Mouse (Mus musculus) 3T3-L1 (cell line): ENCODE results near the gene Tapt1.

Source experiments
- DNase-seq: peaks from one replicate; pipeline ENCODE4 v3.0.0-alpha.2; 2015; ENCODE audit warnings: low read depth, low spot score

Gene Tapt1

DNA sequence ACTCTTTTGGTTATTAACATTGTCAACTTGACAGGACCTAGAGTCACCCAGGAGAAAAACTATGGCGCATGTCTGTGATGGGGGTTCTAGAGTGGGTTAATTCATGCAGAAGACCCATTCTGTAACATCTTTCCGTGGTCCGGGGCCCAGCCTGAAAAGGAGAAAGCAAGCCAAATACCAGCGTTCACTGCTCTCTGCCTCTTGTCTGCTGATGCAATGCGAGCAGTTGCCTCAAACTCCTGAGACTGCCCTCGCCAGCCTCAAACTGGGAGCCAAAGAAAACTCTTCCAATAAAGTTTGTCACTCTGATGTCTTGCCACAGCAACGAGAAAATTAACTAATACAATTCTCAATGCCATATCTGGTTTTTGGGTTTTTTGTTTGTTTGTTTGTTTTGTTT, 8.2 kb upstream of the Tapt1 start:
- DNase-seq: no peak

GRCm38 (mm10) chr5:44233933-44234332, 7.5 kb upstream of the Tapt1 start:
- DNase-seq: no peak

GRCm38 (mm10) chr5:44228756-44229155, 2.3 kb upstream of the Tapt1 start:
- DNase-seq: no peak

DNA sequence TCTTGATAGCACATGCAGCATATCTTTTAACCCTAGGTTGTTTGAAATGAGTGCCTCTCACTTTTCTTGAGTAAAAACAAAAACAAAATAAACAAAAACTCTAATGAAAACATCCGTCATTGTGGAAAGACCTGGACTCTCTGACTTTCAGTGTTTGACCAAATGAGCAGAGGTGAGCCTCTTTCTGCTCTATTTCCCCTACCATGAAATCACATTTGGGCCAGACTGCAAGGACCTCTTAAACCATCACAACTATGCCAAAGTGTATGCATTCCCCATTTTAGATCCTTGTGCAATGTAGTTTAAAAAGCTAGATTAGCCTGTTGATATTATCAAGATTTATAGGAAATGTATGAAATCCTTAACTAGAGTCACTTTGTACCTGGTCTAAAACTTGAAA, 1.9 kb upstream of the Tapt1 start:
- no peak for DNase-seq

DNA sequence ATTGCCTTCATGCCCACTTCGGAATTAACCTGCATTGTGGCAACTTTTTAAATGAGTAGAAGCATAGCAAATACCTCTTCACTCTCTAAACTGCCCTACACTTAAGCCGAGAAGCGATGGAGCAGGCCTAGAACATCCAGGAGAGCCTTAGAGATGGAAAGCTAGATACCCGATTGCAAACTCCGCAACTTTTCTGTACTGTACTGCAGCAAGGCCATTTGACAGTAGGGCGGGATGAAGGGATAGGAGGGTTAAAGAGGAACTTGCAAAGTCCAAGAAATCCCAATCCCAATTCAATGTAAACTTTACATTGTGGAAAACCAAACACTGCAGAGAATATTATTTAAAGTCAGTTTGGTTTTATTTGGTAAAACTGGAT, 1.0 kb upstream of the Tapt1 start:
- DNase-seq: peak; percentile 49

DNA sequence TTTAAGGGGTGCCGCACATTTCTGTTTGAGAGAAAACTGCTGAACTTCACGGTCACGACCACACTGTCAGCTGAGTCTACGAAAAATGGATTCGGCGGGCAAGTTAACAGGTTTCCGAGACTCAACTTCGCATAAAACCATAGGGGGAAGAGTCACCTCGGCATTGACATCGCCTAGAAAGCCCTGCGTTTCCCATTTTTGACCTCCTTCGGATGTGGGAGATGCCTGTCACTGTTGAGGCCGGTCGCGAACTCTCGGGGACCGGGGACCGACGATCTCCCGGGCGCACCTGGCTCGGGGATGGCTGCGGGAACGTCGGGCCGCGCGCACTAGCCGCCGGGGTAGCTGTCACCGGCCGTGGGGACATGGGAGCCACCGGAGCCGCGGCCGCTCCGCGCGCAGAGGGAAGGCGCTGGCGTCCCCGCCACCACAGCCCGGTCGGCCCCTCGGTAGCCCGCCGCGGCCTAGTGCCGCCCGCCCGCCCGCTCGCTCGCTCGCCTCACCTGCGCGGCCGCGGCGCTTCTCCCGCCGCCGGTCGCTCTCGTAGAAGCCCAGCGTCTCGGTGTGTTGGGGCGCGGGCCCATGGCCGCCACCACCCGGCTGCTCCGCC, 410 bp downstream of the Tapt1 start:
- peak; percentile 55 for DNase-seq

DNA sequence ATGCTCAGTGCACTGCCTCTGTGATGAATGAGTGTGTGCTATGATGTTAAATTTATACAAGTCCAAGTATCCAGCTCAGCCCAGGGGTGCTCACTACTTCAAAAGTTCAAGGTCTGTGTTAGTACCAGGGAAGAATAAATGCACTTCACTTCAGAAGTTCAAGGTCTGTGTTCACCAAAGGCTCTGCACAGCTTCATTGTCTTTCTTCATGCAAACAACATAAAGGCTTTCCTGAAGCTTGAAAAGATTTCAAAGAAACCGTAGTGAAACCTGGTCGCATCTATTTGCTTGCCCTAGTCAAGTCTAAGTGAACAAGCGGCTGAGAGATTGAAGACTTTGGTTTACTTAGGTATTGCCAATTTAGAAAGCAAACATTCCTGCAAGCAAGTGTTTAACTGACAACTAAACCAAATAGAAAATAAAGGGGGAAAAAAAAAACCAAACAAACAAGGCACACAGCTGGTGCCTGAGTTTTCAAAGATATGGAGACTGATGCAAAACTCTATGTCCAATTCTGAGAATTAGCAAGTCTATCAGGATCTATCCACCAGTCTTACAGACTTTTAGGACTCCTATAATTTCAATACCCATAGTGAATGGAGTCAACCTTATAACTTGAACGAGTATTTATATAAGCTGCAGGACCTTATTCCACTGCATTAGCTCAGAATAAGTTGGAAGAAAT, 1.4 kb downstream of the Tapt1 start:
- DNase-seq: peak; percentile 16

- DNase-seq: peak; percentile 76
Measured at GRCm38 (mm10) chr5:44224251-44224650, 2.2 kb downstream of the Tapt1 start.

- DNase-seq: no peak
Measured at GRCm38 (mm10) chr5:44223341-44223881, 3.0 kb downstream of the Tapt1 start.

- DNase-seq: no peak
Measured at GRCm38 (mm10) chr5:44220430-44220829, 6.0 kb downstream of the Tapt1 start.

- no peak for DNase-seq
Measured at GRCm38 (mm10) chr5:44219871-44220270, 6.6 kb downstream of the Tapt1 start.

DNA sequence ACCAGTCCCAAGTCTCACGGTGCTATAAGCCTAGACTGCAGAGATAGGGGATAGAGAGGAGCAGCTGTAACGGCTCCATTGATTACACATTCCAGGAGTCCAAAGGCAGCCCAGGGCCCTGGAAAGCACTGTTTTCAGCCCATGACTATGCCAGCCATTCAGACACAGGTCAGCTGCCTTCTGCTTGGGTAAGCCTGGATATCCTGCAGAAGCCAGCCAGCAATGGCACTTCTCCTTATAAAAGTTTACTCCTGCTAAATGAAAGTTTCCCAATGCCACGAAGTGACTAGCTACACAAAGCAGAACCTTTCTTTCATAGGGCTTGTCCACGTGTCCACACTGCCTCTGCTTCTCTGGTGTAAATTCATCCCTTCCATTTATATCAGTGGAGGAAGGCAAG, 7.9 kb downstream of the Tapt1 start:
- no peak for DNase-seq

GRCm38 (mm10) chr5:44217685-44218041, 8.8 kb downstream of the Tapt1 start:
- DNase-seq: no peak

DNA sequence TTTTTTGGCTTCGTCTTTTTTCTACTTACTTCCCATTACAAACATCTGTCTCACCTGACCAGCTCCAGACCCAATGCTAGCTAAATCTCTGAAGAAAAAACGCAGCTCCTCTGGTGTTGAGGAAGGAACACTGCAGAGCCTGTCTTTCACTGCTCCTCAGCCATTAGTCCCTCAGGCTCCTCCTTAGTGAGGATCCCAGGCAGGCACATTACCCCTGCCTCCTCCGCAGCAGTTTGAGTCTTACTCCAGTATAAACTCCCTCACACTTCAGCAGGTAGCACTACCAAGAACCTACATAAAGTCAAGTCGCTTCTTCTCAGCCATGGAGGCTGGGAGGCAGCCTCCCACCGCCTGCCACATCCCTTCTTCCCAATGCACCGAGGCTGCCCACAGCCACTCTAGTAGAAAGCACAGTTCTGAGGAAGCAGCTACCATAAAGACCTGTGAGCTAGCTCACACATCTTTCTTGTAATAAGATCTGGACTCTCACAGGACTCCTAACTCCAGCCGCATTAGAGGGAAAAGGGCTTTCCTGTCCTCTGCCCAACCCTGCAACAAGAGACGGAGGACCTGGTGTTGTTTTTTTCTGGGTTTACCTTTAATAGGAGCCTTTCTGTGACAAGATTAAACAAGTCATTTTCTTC, 9.3 kb downstream of the Tapt1 start:
- DNase-seq: no peak

GRCm38 (mm10) chr5:44215118-44215517, 11.3 kb downstream of the Tapt1 start:
- no peak for DNase-seq

GRCm38 (mm10) chr5:44214025-44214424, 12.4 kb downstream of the Tapt1 start:
- DNase-seq: no peak

DNA sequence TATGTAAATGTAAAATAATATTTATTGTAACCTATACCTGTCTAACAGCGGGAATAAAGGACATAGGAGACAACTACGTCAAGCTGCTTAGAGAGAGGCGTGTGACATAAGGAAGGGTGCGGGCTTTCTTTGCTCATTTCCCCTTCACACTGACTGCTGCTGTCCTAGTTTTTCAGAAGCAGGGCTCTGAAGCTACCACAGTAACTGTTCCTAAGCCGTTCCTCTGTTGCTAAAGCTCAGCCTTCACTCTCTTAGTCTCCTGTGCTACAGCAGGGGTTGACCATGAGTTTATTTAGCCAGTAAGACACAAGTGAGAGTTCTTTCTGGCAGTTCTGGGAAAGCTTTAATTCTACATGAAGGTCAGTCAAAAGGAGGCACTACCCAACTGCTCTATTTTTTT, 13.0 kb downstream of the Tapt1 start:
- no peak for DNase-seq

GRCm38 (mm10) chr5:44211818-44212465, 14.5 kb downstream of the Tapt1 start:
- no peak for DNase-seq

GRCm38 (mm10) chr5:44207286-44207685, 19.1 kb downstream of the Tapt1 start:
- no peak for DNase-seq

DNA sequence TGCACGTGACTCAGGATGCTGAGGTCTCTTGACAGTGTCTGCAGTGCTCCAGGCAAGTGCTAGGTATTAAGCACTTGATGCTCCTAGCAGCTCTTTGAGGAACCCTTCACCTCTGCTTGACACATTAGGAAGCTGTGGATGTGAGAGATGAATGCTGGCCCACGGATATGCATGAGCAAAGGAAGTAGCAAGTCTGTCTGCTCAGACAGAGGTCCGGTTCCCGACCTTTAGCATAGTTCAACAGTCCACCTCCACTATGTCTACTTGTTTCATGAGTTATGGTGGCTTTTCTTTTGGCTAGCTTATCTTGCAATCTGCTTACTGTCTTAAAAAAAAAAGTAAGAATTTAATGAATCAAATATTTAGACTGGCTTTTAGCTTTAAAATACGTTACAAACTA, 19.8 kb downstream of the Tapt1 start:
- no peak for DNase-seq

DNA sequence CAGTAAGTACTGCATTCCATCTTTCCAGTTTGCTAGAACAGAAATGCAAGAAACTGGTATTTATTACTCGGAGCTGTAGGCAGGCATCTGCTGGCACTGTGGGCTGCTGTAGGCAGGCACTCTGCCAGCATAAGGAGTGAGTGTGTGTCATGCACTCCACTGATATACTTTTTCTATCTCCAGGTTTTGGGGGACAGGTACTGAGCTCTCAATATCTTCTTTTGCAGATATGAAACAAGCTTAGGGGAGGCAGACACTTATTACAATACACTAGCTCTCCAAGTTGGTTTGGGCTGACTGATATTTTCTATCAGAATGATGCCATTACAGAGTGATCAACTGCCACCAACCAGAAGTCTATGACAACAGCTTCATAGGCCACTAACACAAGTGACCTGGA, 23.0 kb downstream of the Tapt1 start:
- DNase-seq: peak; percentile 8

- DNase-seq: peak; percentile 21
Measured at GRCm38 (mm10) chr5:44201665-44202064, 24.8 kb downstream of the Tapt1 start.
